Mouse (Mus musculus): ENCODE data around the gene Vdac2. TPM values are rescaled to one million over a fixed set of nuclear protein-coding genes. Genes with fewer than 3 reads are reported as not detected.

The Vdac2 gene
- total and polyA plus RNA-seq, 3 experiments = 268 to 475 (median 461) TPM

DNA sequence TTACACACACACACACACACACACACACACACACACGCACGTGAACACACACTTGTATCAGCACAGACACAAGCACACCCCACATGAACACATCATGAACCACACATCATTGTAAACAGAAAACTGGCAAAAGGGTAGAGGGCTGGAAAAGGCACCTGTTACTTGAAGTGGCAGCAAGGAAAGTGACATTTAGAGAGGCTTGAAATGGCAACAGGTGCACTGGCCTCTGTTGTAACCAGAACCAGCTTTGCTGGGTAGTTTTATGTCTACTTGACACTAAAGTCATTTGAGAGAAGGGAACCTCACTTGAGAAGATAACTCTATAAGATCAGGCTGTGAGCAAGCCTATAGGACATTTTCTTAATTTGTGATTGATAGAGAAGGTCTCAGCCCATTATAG is 15.6 kb upstream of the Vdac2 start:
- in situ Hi-C loops (cut with MboI; ENCODE audit: low pct_ligation_motif_present, low pct_unique_long_range_greater_than_20kb, low sequenced_read_pairs) (no loop called here), dilution Hi-C loops (cut with MboI; ENCODE audit: extremely low pct_ligation_motif_present, extremely low pct_unique_long_range_greater_than_20kb, low sequenced_read_pairs) (no loop called here)
- peaks cover 14 to 41% of the 10 kb centered on the region in 2 experiments for H3K4me1 ChIP-seq (ENCODE audit: control insufficient read depth in 1 of 2, insufficient read depth in 2 of 2)

DNA sequence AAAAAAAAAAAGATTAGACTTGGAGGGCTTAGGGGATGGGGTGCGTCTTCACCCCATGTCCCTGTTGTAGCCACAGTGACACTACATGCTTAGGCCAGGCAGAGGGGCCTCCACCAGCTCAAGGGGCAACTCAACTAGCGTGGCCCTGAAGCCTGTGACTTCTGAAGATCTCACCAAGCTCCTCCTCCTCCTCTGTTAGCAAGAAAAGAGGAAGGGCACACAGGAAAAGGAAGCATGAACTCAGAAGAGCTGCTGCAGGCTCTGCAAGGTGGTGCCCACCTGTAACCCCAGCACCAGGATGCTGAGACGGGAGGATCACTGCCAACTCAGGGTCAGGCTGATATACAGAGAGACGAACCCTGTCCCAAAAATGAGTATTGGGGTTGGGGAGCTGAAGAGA is 13.7 kb upstream of the Vdac2 start:
- H3K4me3 ChIP-seq (replicated peaks in 1 of 3; ENCODE audit: low read depth in 2 of 3, low read length in 2 of 3, poor library complexity in 1 of 3) = no peak overlapping the region
- H3K4me2 ChIP-seq (ENCODE audit: insufficient read depth, low read depth, poor library complexity, severe bottlenecking) = no peak overlapping the region
- no peaks in the 10 kb centered on the region for H3K36me3 ChIP-seq (replicated peaks in 1 of 2; ENCODE audit: control insufficient read depth in 1 of 2, insufficient read depth in 1 of 2, low read length in 1 of 2)
- no peak overlapping the region for H3K9ac ChIP-seq (ENCODE audit: insufficient read depth, low read depth)
- H3K4me1 ChIP-seq (ENCODE audit: control insufficient read depth in 1 of 2, insufficient read depth in 2 of 2) = peaks cover 13 to 36% of the 10 kb centered on the region in 2 experiments
- dilution Hi-C loops (cut with MboI; ENCODE audit: extremely low pct_ligation_motif_present, extremely low pct_unique_long_range_greater_than_20kb, low sequenced_read_pairs) (no loop called here), in situ Hi-C loops (cut with MboI; ENCODE audit: low pct_ligation_motif_present, low pct_unique_long_range_greater_than_20kb, low sequenced_read_pairs) (loop anchor here (5.0 kb wide), 1 partner anchor 41 kb away; no protein-coding TSS in a partner anchor)
- TF ChIP-seq TCF12 (IDR thresholded peaks at IDR 0.05; ENCODE audit: low read depth, low read length) (no peak), POLR2A (IDR thresholded peaks at IDR 0.05; ENCODE audit: low read depth, low read length) (no peak), HCFC1 (IDR thresholded peaks at IDR 0.05; ENCODE audit: low read depth, low read length) (no peak), E2F4 (IDR thresholded peaks at IDR 0.05; ENCODE audit: insufficient replicate concordance, low read depth, low read length) (no peak), JUN (IDR thresholded peaks at IDR 0.05; ENCODE audit: insufficient read depth, low read depth, low read length) (no peak), ZKSCAN1 (IDR thresholded peaks at IDR 0.05; ENCODE audit: borderline replicate concordance, low read depth, low read length) (no peak), UBTF (IDR thresholded peaks at IDR 0.05; ENCODE audit: low read depth, low read length) (no peak), MAFK (IDR thresholded peaks at IDR 0.05; ENCODE audit: insufficient replicate concordance, low read length) (no peak), ELF1 (IDR thresholded peaks at IDR 0.05; ENCODE audit: low read depth, low read length) (no peak), BHLHE40 (IDR thresholded peaks at IDR 0.05; ENCODE audit: low read depth, low read length) (no peak), CHD1 (IDR thresholded peaks at IDR 0.05; ENCODE audit: low read depth, low read length) (no peak), EP300 (IDR thresholded peaks at IDR 0.05; ENCODE audit: low read length) (no peak), JUND (conservative IDR thresholded peaks at IDR 0.05; ENCODE audit: low read depth, low read length) (no peak)
- H3K9me3 ChIP-seq (replicated peaks; ENCODE audit: low read length) = no peaks in the 10 kb centered on the region
- H3K79me2 ChIP-seq (replicated peaks; ENCODE audit: control insufficient read depth, extremely low read depth, insufficient read depth, poor library complexity, severe bottlenecking) = no peaks in the 10 kb centered on the region
- H3K27ac ChIP-seq (ENCODE audit: insufficient read depth, low read depth) = no peak overlapping the region
- peak; percentile 46 for DNase-seq (ENCODE audit: extremely low read depth)
- no peaks in the 10 kb centered on the region for H3K27me3 ChIP-seq (replicated peaks)

More for the DNA sequence above, 15.6 kb upstream of the Vdac2 start:
- Histone ChIP-seq H3K9ac (ENCODE audit: insufficient read depth, low read depth) (no peak overlapping the region), H3K36me3 (replicated peaks in 1 of 2; ENCODE audit: control insufficient read depth in 1 of 2, insufficient read depth in 1 of 2, low read length in 1 of 2) (no peaks in the 10 kb centered on the region), H3K27me3 (replicated peaks) (no peaks in the 10 kb centered on the region), H3K4me3 (replicated peaks in 1 of 3; ENCODE audit: low read depth in 2 of 3, low read length in 2 of 3, poor library complexity in 1 of 3) (no peak overlapping the region), H3K9me3 (replicated peaks; ENCODE audit: low read length) (no peaks in the 10 kb centered on the region), H3K4me2 (ENCODE audit: insufficient read depth, low read depth, poor library complexity, severe bottlenecking) (no peak overlapping the region), H3K27ac (ENCODE audit: insufficient read depth, low read depth) (no peak overlapping the region), H3K79me2 (replicated peaks; ENCODE audit: control insufficient read depth, extremely low read depth, insufficient read depth, poor library complexity, severe bottlenecking) (no peaks in the 10 kb centered on the region)
- no peak for DNase-seq (ENCODE audit: extremely low read depth)
- TF ChIP-seq SIN3A (IDR thresholded peaks at IDR 0.05; ENCODE audit: low read length) (no peak), TCF12 (IDR thresholded peaks at IDR 0.05; ENCODE audit: low read depth, low read length) (no peak), TBP (conservative IDR thresholded peaks at IDR 0.05; ENCODE audit: low read depth, low read length) (no peak), JUN (IDR thresholded peaks at IDR 0.05; ENCODE audit: insufficient read depth, low read depth, low read length) (no peak), MAZ (IDR thresholded peaks at IDR 0.05; ENCODE audit: low read depth, low read length) (no peak), MXI1 (IDR thresholded peaks at IDR 0.05; ENCODE audit: low read depth, low read length) (no peak), CHD2 (IDR thresholded peaks at IDR 0.05; ENCODE audit: low read length) (no peak), POLR2AphosphoS2 (IDR thresholded peaks at IDR 0.05; ENCODE audit: low read depth, low read length) (no peak), JUND (conservative IDR thresholded peaks at IDR 0.05; ENCODE audit: low read depth, low read length) (no peak), EP300 (IDR thresholded peaks at IDR 0.05; ENCODE audit: low read length) (no peak), ELF1 (IDR thresholded peaks at IDR 0.05; ENCODE audit: low read depth, low read length) (no peak), USF2 (conservative IDR thresholded peaks at IDR 0.05; ENCODE audit: low read depth, low read length) (no peak), RCOR1 (conservative IDR thresholded peaks at IDR 0.05; ENCODE audit: low read depth, low read length) (no peak)
